Mouse (Mus musculus) forebrain, embryonic 12.5 days (tissue): Measurements from ENCODE around the gene Polr1e. TPM values are rescaled to one million over a fixed set of nuclear protein-coding genes. Genes with fewer than 3 reads are reported as not detected.
"Not testable (repeated sequence)": the region's sequence is repeated elsewhere in the genome, so short reads cannot be mapped to it uniquely, and the experiment has no call there.

Experiments used
- ATAC-seq: fragments of 200-750 bp; cut with Nextera tagmentation; 2 replicates; pipeline ENCODE4 v1.8.0; 2017; ENCODE audit warnings: moderate TSS enrichment; ENCODE audit not compliant: low FRiP score
- H3K27ac ChIP-seq: fragments of 300-500 bp; sonication (generic); 2 replicates; pipeline ENCODE4 v1.5.1; 2016; ENCODE audit warnings: mild to moderate bottlenecking
- H3K27me3 ChIP-seq: fragments of 300-500 bp; sonication (generic); 2 replicates; pipeline ENCODE4 v1.6.1; 2016; ENCODE audit warnings: mild to moderate bottlenecking
- H3K36me3 ChIP-seq: fragments of 300-500 bp; sonication (generic); replicated peaks from 2 replicates; pipeline ENCODE4 v1.6.1; 2016; ENCODE audit warnings: mild to moderate bottlenecking
- H3K4me1 ChIP-seq: fragments of 300-500 bp; sonication (generic); 2 replicates; pipeline ENCODE4 v1.6.1; 2016
- H3K4me2 ChIP-seq: fragments of 300-500 bp; sonication (generic); 2 replicates; pipeline ENCODE4 v1.6.1; 2016; ENCODE audit warnings: mild to moderate bottlenecking, moderate library complexity
- H3K4me3 ChIP-seq: fragments of 300-500 bp; sonication (generic); replicated peaks from 2 replicates; pipeline ENCODE4 v1.5.1; 2016; ENCODE audit warnings: mild to moderate bottlenecking
- H3K9ac ChIP-seq: fragments of 300-500 bp; sonication (generic); 2 replicates; pipeline ENCODE4 v1.6.1; 2016; ENCODE audit warnings: mild to moderate bottlenecking
- H3K9me3 ChIP-seq: fragments of 300-500 bp; sonication (generic); 2 replicates; pipeline ENCODE4 v1.6.1; 2016
- WGBS: fragments of 180-500 bp; shearing (Covaris S2); methylation state at CpG from one replicate; pipeline ENCODE4 v1.1.7; 2016; 5-methylcytosine and 5-hydroxymethylcytosine counted together
- polyA plus RNA-seq: library from polyadenylated mRNA; unstranded; fragments of >200 nt; fragmentation: Nextera tagmentation; extraction: Ambion mirVana; gene quantifications from 2 replicates; pipeline ENCODE4 v1.2.1, GENCODE M21; 2016

The Polr1e gene
- polyA plus RNA-seq, 1 experiment from 2014 or later: 45.5 TPM

DNA sequence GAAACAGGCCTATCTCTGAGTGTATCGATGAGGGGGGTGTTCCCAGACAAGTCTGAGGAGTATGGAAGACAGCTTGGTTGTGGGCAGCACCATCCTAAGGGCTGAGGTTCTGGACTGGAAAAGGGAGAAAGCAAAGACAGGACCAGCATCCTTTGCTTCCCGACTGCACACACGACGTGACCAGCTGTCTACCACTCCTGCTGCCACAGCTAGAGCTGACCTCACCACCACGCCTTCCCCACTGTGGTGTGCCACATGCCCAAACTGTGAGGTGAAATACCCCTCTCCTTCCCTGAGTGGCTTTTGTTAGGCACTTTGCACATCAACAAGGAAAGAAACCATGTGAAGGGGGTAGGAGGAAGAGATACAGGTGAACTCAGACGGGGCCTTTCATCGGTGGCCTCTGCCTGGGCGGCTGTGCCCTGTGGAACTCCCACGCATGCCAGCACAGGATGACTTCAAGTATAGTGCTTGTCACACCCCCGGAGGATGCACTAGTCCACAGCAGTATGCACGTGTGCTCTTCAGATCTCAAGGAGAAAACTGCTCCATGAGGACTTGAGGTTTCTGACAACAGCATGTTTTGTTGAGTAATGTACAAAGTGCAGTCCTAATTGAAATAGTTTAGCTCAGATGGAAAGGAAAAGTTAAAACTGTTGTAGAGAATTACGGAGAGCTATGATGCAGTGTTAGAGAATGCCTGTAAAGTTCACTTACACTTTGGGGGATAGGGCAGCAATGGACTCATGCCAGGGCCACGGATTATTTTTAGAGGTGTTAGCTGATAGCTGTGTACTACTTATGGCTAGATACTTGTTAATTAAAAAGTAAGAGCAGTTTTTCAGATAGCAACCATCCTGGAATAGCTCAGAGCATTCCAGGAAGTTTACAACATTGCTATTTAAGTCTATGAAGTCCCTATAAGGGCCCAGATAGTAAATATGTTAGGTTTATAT lies 19.4 kb downstream of the Polr1e start:
- H3K4me3 ChIP-seq: no peak overlapping the region
- no peak overlapping the region for H3K9ac ChIP-seq
- peaks cover 65% of the 10 kb centered on the region for H3K36me3 ChIP-seq
- no peaks in the 10 kb centered on the region for H3K4me1 ChIP-seq
- whole genome bisulfite sequencing: 93% methylated on average over 13 of the region's 13 CpGs
- H3K4me2 ChIP-seq: no peak overlapping the region
- no peaks in the 10 kb centered on the region for H3K27me3 ChIP-seq
- H3K27ac ChIP-seq: no peak overlapping the region
- H3K9me3 ChIP-seq: no peaks in the 10 kb centered on the region
- ATAC-seq: no peak

GRCm38 (mm10) chr4:45038879-45039278 lies 20.5 kb downstream of the Polr1e start:
- H3K27me3 ChIP-seq, H3K27ac ChIP-seq, H3K4me3 ChIP-seq, H3K9me3 ChIP-seq, H3K4me1 ChIP-seq, H3K9ac ChIP-seq, ATAC-seq, H3K4me2 ChIP-seq: not testable (repeated sequence)
- WGBS: 69% methylated on average over 8 of the region's 8 CpGs
- peaks cover 64% of the 10 kb centered on the region for H3K36me3 ChIP-seq

DNA sequence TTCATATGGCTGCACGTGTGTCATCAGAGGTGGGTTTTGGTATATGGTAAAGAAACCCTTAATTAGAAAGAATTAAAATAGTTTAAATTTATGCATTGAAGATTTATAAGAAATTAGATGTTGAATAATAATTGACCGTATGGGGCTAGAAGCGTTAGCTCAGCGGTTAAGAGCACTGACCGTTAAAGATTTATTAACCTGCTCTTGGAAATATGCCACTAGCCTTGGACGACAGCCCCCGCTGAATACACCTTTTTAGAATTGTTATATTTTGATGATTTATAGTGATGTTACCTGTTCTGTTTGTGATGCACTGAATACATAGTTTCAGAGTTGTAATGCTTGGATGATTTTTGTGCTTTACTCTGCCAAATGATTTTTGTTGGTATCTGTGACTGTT lies 21.2 kb downstream of the Polr1e start:
- not testable (repeated sequence) for H3K27ac ChIP-seq, H3K27me3 ChIP-seq, H3K9ac ChIP-seq, H3K9me3 ChIP-seq, H3K4me1 ChIP-seq, ATAC-seq, H3K4me2 ChIP-seq, H3K4me3 ChIP-seq
- WGBS: 94% methylated on average over 7 of the region's 7 CpGs
- H3K36me3 ChIP-seq: peaks cover 65% of the 10 kb centered on the region

GRCm38 (mm10) chr4:45040795-45041194 lies 22.4 kb downstream of the Polr1e start:
- Histone ChIP-seq H3K9ac (no peak overlapping the region), H3K27ac (no peak overlapping the region), H3K27me3 (no peaks in the 10 kb centered on the region), H3K9me3 (no peaks in the 10 kb centered on the region), H3K4me2 (no peak overlapping the region), H3K4me3 (no peak overlapping the region), H3K4me1 (no peaks in the 10 kb centered on the region), H3K36me3 (peaks cover 65% of the 10 kb centered on the region)
- WGBS: 78% methylated on average over 7 of the region's 7 CpGs
- ATAC-seq: no peak

- H3K27me3 ChIP-seq: no peaks in the 10 kb centered on the region
- H3K9ac ChIP-seq: no peak overlapping the region
- H3K36me3 ChIP-seq: peaks cover 47% of the 10 kb centered on the region
- ATAC-seq: no peak
- H3K4me3 ChIP-seq: no peak overlapping the region
- H3K4me2 ChIP-seq: no peak overlapping the region
- H3K9me3 ChIP-seq: no peaks in the 10 kb centered on the region
- H3K4me1 ChIP-seq: no peaks in the 10 kb centered on the region; the same call in 1 of the 2 replicates
- no peak overlapping the region for H3K27ac ChIP-seq
- WGBS: 96% methylated on average over 5 of the region's 5 CpGs
These were observed 28.3 kb downstream of the Polr1e start for GRCm38 (mm10) chr4:45046679-45047078.

DNA sequence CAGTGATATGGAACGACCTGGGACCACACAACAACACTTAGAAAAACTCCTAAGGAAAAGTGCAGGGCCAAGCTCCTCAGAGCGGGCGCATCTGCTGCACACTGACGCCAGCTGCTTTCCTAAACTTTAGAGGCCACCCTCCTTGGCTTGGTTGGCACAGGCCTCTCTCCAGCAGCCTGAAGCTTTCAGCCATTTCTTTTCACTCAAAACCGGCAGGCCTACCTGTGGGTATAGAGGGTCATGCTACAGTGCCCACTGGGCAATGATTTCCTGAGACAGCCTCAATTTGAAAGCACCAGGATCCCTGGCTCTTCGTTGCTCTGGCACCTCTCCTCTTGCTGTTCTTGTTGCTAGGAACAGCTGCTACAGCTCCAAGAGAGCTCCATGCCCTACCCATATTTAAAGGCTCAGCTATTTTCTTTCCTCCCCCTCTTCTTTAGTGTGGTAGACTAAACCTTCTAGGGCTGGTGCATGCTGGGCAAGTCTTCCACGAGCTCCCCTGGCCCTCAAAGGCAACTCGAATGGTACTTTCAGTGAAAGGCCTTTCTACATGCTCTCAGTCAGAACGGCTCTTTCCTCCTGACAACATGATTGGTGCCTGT lies 29.0 kb downstream of the Polr1e start:
- no peaks in the 10 kb centered on the region; the same call in 1 of the 2 replicates for H3K4me1 ChIP-seq
- H3K27ac ChIP-seq: 0 out of 2 replicates have a peak overlapping the region, but pooled peaks have one; percentile 13
- no peak overlapping the region for H3K4me2 ChIP-seq
- H3K36me3 ChIP-seq: peaks cover 43% of the 10 kb centered on the region
- no peaks in the 10 kb centered on the region for H3K9me3 ChIP-seq
- H3K27me3 ChIP-seq: no peaks in the 10 kb centered on the region
- no peak overlapping the region for H3K9ac ChIP-seq
- WGBS: 89% methylated on average over 9 of the region's 9 CpGs
- no peak overlapping the region for H3K4me3 ChIP-seq
- no peak for ATAC-seq

GRCm38 (mm10) chr4:45047956-45048355 lies 29.6 kb downstream of the Polr1e start:
- H3K27me3 ChIP-seq: no peaks in the 10 kb centered on the region

GRCm38 (mm10) chr4:45054862-45055261 lies 36.5 kb downstream of the Polr1e start:
- H3K4me3 ChIP-seq: no peak overlapping the region
- no peak overlapping the region for H3K9ac ChIP-seq
- no peak overlapping the region for H3K4me2 ChIP-seq
- H3K27ac ChIP-seq: no peak overlapping the region
- WGBS: 40% methylated on average over 3 of the region's 3 CpGs
- no peaks in the 10 kb centered on the region for H3K27me3 ChIP-seq
- peaks cover 44% of the 10 kb centered on the region for H3K36me3 ChIP-seq
- H3K9me3 ChIP-seq: no peaks in the 10 kb centered on the region
- no peaks in the 10 kb centered on the region for H3K4me1 ChIP-seq
- ATAC-seq: no peak

More at GRCm38 (mm10) chr4:45047956-45048355, 29.6 kb downstream of the Polr1e start:
- Histone ChIP-seq H3K4me3 (no peak overlapping the region), H3K9me3 (no peaks in the 10 kb centered on the region), H3K27ac (0 out of 2 replicates have a peak overlapping the region, but pooled peaks have one; percentile 13), H3K4me2 (no peak overlapping the region), H3K9ac (no peak overlapping the region), H3K4me1 (no peaks in the 10 kb centered on the region; the same call in 1 of the 2 replicates), H3K36me3 (peaks cover 41% of the 10 kb centered on the region)
- 75% methylated on average over 9 of the region's 9 CpGs for WGBS
- ATAC-seq: no peak

DNA sequence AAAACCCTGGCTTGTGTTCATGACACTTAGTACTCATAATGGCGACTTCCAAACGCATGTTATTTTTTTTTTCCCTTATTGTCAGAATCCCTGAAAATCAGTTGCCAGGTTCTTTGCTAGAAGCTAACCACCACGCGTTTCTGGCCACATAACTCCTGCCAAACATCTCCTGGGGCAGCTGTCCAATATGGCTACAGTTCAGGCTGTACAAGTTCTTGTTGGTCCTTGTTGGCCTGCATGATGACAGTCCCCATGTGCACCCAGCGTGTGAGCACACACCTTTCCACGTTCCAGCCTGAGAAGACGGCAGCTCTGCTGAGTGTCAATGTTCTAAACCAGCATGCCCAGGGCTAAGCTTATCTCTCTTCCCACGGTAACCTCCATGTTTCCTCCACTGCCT lies 37.1 kb downstream of the Polr1e start:
- H3K27ac ChIP-seq: no peak overlapping the region
- no peak overlapping the region for H3K4me3 ChIP-seq
- H3K4me1 ChIP-seq: no peaks in the 10 kb centered on the region
- WGBS: 90% methylated on average over 8 of the region's 8 CpGs
- no peak overlapping the region for H3K9ac ChIP-seq
- no peaks in the 10 kb centered on the region for H3K9me3 ChIP-seq
- H3K27me3 ChIP-seq: no peaks in the 10 kb centered on the region
- no peak overlapping the region for H3K4me2 ChIP-seq
- ATAC-seq: no peak
- peaks cover 49% of the 10 kb centered on the region for H3K36me3 ChIP-seq

DNA sequence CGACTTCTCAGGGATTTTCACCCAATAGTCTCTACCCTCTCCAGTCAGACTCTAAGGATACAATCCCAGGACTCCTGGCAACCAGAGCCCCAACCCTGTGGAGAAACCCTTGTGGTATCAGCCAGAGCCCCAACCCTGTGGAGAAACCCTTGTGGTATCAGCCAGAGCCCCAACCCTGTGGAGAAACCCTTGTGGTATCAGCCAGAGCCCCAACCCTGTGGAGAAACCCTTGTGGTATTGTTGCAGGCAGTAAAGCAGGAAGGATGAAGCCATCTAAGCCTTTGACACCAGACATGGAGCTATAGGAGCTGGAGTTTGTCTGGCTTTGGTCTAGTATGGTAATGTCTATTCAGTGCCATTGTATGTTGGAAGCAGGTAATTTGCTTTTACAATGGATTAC lies 45.5 kb downstream of the Polr1e start:
- not testable (repeated sequence) for H3K4me2 ChIP-seq, H3K27me3 ChIP-seq, H3K4me1 ChIP-seq, ATAC-seq, H3K9ac ChIP-seq, H3K4me3 ChIP-seq, H3K27ac ChIP-seq, H3K9me3 ChIP-seq
- WGBS: 80% methylated on average over 1 of the region's 1 CpGs
- H3K36me3 ChIP-seq: peaks cover 34% of the 10 kb centered on the region

DNA sequence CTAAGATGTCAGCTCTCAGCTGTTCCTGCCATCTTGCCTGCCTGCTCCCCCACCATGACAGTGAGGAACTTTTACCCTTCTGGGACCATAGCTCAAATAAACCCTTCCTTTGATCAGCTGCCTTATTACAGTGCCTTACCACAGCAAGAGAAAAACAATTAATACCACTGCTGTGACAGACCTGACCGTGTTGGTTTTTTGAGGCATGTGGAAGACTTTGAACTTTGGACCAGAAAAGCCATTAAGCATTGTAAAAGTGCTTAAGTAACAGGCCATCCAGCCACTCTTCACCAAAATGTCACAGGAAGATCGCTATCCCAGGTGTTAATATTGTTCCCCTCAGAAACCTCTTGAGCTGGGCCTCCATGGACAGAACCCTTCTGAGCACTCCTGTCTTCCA lies 46.2 kb downstream of the Polr1e start:
- H3K4me2 ChIP-seq: no peak overlapping the region
- no peak overlapping the region for H3K4me3 ChIP-seq
- WGBS: 91% methylated on average over 2 of the region's 2 CpGs
- H3K36me3 ChIP-seq: peaks cover 28% of the 10 kb centered on the region
- peaks cover 4% of the 10 kb centered on the region; the same call in 1 of the 2 replicates for H3K4me1 ChIP-seq
- no peak for ATAC-seq
- no peak overlapping the region for H3K27ac ChIP-seq
- no peak overlapping the region for H3K9ac ChIP-seq
- no peaks in the 10 kb centered on the region for H3K9me3 ChIP-seq
- no peaks in the 10 kb centered on the region for H3K27me3 ChIP-seq

DNA sequence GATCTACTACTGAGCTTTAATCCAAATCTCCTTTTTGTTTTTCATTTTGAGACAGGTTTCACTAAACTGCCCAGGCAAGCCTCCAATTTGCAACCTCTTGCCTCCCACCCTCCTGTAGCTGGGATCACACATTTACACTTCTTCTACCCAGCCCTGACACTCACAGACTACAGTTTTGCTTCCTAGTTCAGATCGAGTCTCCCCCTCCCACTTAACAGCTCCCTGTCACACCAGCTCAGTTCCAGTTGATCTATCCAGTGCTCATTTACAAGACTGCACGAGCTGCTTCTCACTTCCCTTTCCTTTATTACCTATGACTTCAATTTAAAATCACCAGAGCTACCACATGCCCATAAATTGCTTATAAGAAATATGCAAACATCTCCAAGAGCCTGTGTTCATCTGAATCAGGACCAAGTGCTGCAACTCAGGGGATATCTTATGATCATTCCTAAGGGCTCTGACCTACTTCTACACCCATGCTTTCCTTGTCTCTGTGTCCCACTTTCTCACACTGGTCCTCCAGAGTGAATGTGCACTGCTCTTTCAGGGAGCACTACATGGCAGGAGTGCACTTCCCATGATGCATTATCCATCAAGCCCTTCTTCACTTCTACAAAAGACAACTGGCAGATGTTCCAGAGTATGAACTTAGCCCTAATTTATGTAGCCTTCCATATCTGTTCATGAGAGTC lies 47.8 kb downstream of the Polr1e start:
- Histone ChIP-seq H3K4me1 (peaks cover 7% of the 10 kb centered on the region; the same call in 1 of the 2 replicates), H3K27me3 (no peaks in the 10 kb centered on the region), H3K4me3 (no peak overlapping the region), H3K36me3 (peaks cover 12% of the 10 kb centered on the region), H3K27ac (no peak overlapping the region), H3K9me3 (no peaks in the 10 kb centered on the region), H3K4me2 (no peak overlapping the region), H3K9ac (no peak overlapping the region)
- 58% methylated on average over 2 of the region's 2 CpGs for WGBS
- ATAC-seq: no peak
